Mouse (Mus musculus): Measurements from ENCODE around the gene Actl11. TPM values are rescaled to one million over a fixed set of nuclear protein-coding genes. Genes with fewer than 3 reads are reported as not detected.

Actl11 gene
- polyA plus RNA-seq, 1 experiment from 2014 or later: not detected

Other genes starting within 250 kb of the Actl11 start
- gene Gnat1, start 248.8 kb upstream of the Actl11 start, polyA plus RNA-seq (2016; fragmentation: Nextera tagmentation; extraction: Ambion mirVana): 1.9 and 2.7 TPM in 2 replicates
- 30.6 and 33.7 TPM in 2 replicates for gene Sema3f, start 218.0 kb upstream of the Actl11 start, polyA plus RNA-seq (2016; fragmentation: Nextera tagmentation; extraction: Ambion mirVana)
- gene Rbm5, start 157.5 kb upstream of the Actl11 start, polyA plus RNA-seq (2016; fragmentation: Nextera tagmentation; extraction: Ambion mirVana): 266 and 271 TPM in 2 replicates
- gene Rbm6, start 55.2 kb upstream of the Actl11 start, polyA plus RNA-seq (2016; fragmentation: Nextera tagmentation; extraction: Ambion mirVana): 135 and 153 TPM in 2 replicates
- gene Mon1a, start 40.3 kb upstream of the Actl11 start, polyA plus RNA-seq (2016; fragmentation: Nextera tagmentation; extraction: Ambion mirVana): 16.5 and 19.2 TPM in 2 replicates
- gene Mst1r, start 21.6 kb upstream of the Actl11 start, polyA plus RNA-seq (2016; fragmentation: Nextera tagmentation; extraction: Ambion mirVana): 1.5 and 2.3 TPM in 2 replicates
- 12.6 and 12.8 TPM in 2 replicates for gene Camkv, start 7.2 kb downstream of the Actl11 start, polyA plus RNA-seq (2016; fragmentation: Nextera tagmentation; extraction: Ambion mirVana)
- 22.7 and 23.3 TPM in 2 replicates for gene Traip, start 21.7 kb downstream of the Actl11 start, polyA plus RNA-seq (2016; fragmentation: Nextera tagmentation; extraction: Ambion mirVana)
- gene Uba7, start 47.0 kb downstream of the Actl11 start, polyA plus RNA-seq (2016; fragmentation: Nextera tagmentation; extraction: Ambion mirVana): 5.5 and 8.1 TPM in 2 replicates
- 1.8 and 2.2 TPM in 2 replicates for gene Gm20661, start 54.6 kb downstream of the Actl11 start, polyA plus RNA-seq (2016; fragmentation: Nextera tagmentation; extraction: Ambion mirVana)
- 16.1 and 24.6 TPM in 2 replicates for gene Inka1, start 57.4 kb downstream of the Actl11 start, polyA plus RNA-seq (2016; fragmentation: Nextera tagmentation; extraction: Ambion mirVana)
- 2.6 TPM in 2 replicates for gene Cdhr4, start 64.0 kb downstream of the Actl11 start, polyA plus RNA-seq (2016; fragmentation: Nextera tagmentation; extraction: Ambion mirVana)
- 0.98 TPM in 2 replicates for gene Gm20662, start 67.9 kb downstream of the Actl11 start, polyA plus RNA-seq (2016; fragmentation: Nextera tagmentation; extraction: Ambion mirVana)
- 94.2 and 100 TPM in 2 replicates for gene Ip6k1, start 74.0 kb downstream of the Actl11 start, polyA plus RNA-seq (2016; fragmentation: Nextera tagmentation; extraction: Ambion mirVana)
- gene Gmppb, start 120.8 kb downstream of the Actl11 start, polyA plus RNA-seq (2016; fragmentation: Nextera tagmentation; extraction: Ambion mirVana): 17.3 and 18.2 TPM in 2 replicates
- gene Amigo3, start 124.7 kb downstream of the Actl11 start, polyA plus RNA-seq (2016; fragmentation: Nextera tagmentation; extraction: Ambion mirVana): 3.2 and 4.6 TPM in 2 replicates
- gene Mst1, start 152.0 kb downstream of the Actl11 start, polyA plus RNA-seq (2016; fragmentation: Nextera tagmentation; extraction: Ambion mirVana): 0.14 TPM in 1 of 2 replicates, not detected in the other
- 41.2 and 43.4 TPM in 2 replicates for gene Rnf123, start 154.9 kb downstream of the Actl11 start, polyA plus RNA-seq (2016; fragmentation: Nextera tagmentation; extraction: Ambion mirVana)
- 63.2 and 70.2 TPM in 2 replicates for gene Apeh, start 166.1 kb downstream of the Actl11 start, polyA plus RNA-seq (2016; fragmentation: Nextera tagmentation; extraction: Ambion mirVana)